Mouse (Mus musculus) adrenal gland, adult 10 weeks (tissue): Measurements from ENCODE around the gene Zfp648. TPM values are rescaled to one million over a fixed set of nuclear protein-coding genes. Genes with fewer than 3 reads are reported as not detected.

Source experiments
- polyA plus RNA-seq: library from polyadenylated mRNA; stranded (reverse); fragments of 350-450 nt; fragmentation: Illumina TruSeq; extraction: RNeasy Lipid Tissue Mini Kit (QIAGEN cat#74804); gene quantifications from one replicate; pipeline ENCODE4 v1.2.3, GENCODE M21; 2014; ENCODE audit warnings: low read depth, low replicate concordance

Zfp648 gene
- not detected for polyA plus RNA-seq

GRCm38 (mm10) chr1:154200955-154201722, at the start of gene Zfp648:
Zfp648 (plus strand) TSS chr1:154201187.

